Mouse (Mus musculus) gastrocnemius, postnatal 14 days (tissue): Measurements from ENCODE around the gene Lrp10. TPM values are rescaled to one million over a fixed set of nuclear protein-coding genes. Genes with fewer than 3 reads are reported as not detected.

Experiments
- DNase-seq: peaks from one replicate; pipeline ENCODE4 v3.0.0; 2021; ENCODE audit warnings: mixed read lengths
- intact Hi-C: fragments of 180-260 bp; cut with DNase I; formaldehyde crosslinking; loops from one replicate; pipeline ENCODE4 v1.15.1; 2025; ENCODE audit warnings: low total_unique reads
- total RNA-seq, 2 experiments: library from RNA; stranded (reverse); gene quantifications; 2 replicates each; pipeline ENCODE4 v1.2.3; 2021

The Lrp10 gene
- total RNA-seq, 2 experiments from 2014 or later: 33.5 to 37.2 TPM

GRCm38 (mm10) chr14:54503092-54503491 lies 39.2 kb downstream of the Lrp10 start:
- no peak for DNase-seq
- intact Hi-C loops: no loop called here

GRCm38 (mm10) chr14:54509774-54510173 lies 45.8 kb downstream of the Lrp10 start:
- DNase-seq: no peak
- intact Hi-C loops: no loop called here

- intact Hi-C loops: no loop called here
- no peak for DNase-seq
Measured at GRCm38 (mm10) chr14:54516710-54517310, 52.9 kb downstream of the Lrp10 start.

Other genes with a start within 250 kb of the Lrp10 start
- 10 to 100 TPM; 67.4 to 70.3 TPM for gene Dad1, start 210.0 kb upstream of the Lrp10 start, total RNA-seq
- 10 to 100 TPM; 18.4 to 19.9 TPM for gene Abhd4, start 209.9 kb upstream of the Lrp10 start, total RNA-seq
- not detected for gene Olfr49, start 179.2 kb upstream of the Lrp10 start, total RNA-seq
- 10 to 100 TPM; 54.7 to 57.7 TPM for gene Oxa1l, start 103.3 kb upstream of the Lrp10 start, total RNA-seq
- 1 to 10 TPM; 2.9 to 3.4 TPM for gene Slc7a7, start 46.4 kb upstream of the Lrp10 start, total RNA-seq
- gene Mrpl52, start 37.2 kb upstream of the Lrp10 start, total RNA-seq: 100 to 1,000 TPM; 107 to 116 TPM
- 10 to 100 TPM; 52.0 to 68.1 TPM for gene Mmp14, start 32.5 kb upstream of the Lrp10 start, total RNA-seq
- not detected for gene Rem2, start 12.0 kb downstream of the Lrp10 start, total RNA-seq
- 10 to 100 TPM; 27.9 to 28.9 TPM for gene Prmt5, start 53.4 kb downstream of the Lrp10 start, total RNA-seq
- gene Haus4, start 90.5 kb downstream of the Lrp10 start, total RNA-seq: 1 to 10 TPM; 5.8 to 6.5 TPM
- gene Ajuba, start 113.4 kb downstream of the Lrp10 start, total RNA-seq: 1 to 10 TPM; 5.7 to 5.8 TPM
- gene 4931414P19Rik, start 141.9 kb downstream of the Lrp10 start, total RNA-seq: 1 to 10 TPM; 2.9 to 3.3 TPM
- gene Psmb5, start 153.9 kb downstream of the Lrp10 start, total RNA-seq: 100 to 1,000 TPM; 196 to 203 TPM
- gene Psmb11, start 157.3 kb downstream of the Lrp10 start, total RNA-seq: not detected
- not detected for gene Gm17606, start 176.8 kb downstream of the Lrp10 start, total RNA-seq
- gene Cdh24, start 177.2 kb downstream of the Lrp10 start, total RNA-seq: under 1 TPM; 0.53 to 0.55 TPM
- gene 1700123O20Rik, start 222.1 kb downstream of the Lrp10 start, total RNA-seq: 10 to 100 TPM; 10.1 to 11.8 TPM
- gene Acin1, start 222.8 kb downstream of the Lrp10 start, total RNA-seq: 10 to 100 TPM; 68.1 to 73.8 TPM
- gene Gm29776, start 234.7 kb downstream of the Lrp10 start, total RNA-seq: not detected
- not detected for gene Cebpe, start 248.0 kb downstream of the Lrp10 start, total RNA-seq